Mouse (Mus musculus): Measurements from ENCODE around the gene Hace1. TPM values are rescaled to one million over a fixed set of nuclear protein-coding genes. Genes with fewer than 3 reads are reported as not detected.

Gene Hace1
- polyA plus RNA-seq, 1 experiment from 2014 or later: 17.2 TPM

- H3K27ac ChIP-seq (ENCODE audit: low read depth, low read length): no peak overlapping the region
- H3K4me3 ChIP-seq (ENCODE audit: low read depth, low read length): no peak overlapping the region
- ATAC-seq (no peak), DNase-seq (ENCODE audit: low spot score) (no peak)
- no peaks in the 10 kb centered on the region for H3K9me3 ChIP-seq (replicated peaks; ENCODE audit: control insufficient read depth, low read length)
- peaks cover 13% of the 10 kb centered on the region; the same call in 1 of the 2 replicates for H3K36me3 ChIP-seq (ENCODE audit: control insufficient read depth, insufficient read depth, low read length)
- H3K27me3 ChIP-seq (replicated peaks; ENCODE audit: control insufficient read depth, insufficient read depth, low read length): no peaks in the 10 kb centered on the region
- no peak overlapping the region for H3K9ac ChIP-seq (ENCODE audit: low read length)
- WGBS: 85% methylated on average over 1 of the region's 1 CpGs
- H3K4me1 ChIP-seq (ENCODE audit: control insufficient read depth, insufficient read depth, low read length): no peaks in the 10 kb centered on the region
- H3K4me2 ChIP-seq (ENCODE audit: low read length): no peak overlapping the region
Measured at GRCm38 (mm10) chr10:45610727-45611126, 33.1 kb downstream of the Hace1 start.

- no peak overlapping the region for H3K4me2 ChIP-seq (ENCODE audit: low read length)
- over 99% methylated on average over 5 of the region's 5 CpGs for WGBS
- H3K27me3 ChIP-seq (replicated peaks; ENCODE audit: control insufficient read depth, insufficient read depth, low read length): no peaks in the 10 kb centered on the region
- no peak overlapping the region for H3K9ac ChIP-seq (ENCODE audit: low read length)
- H3K9me3 ChIP-seq (replicated peaks; ENCODE audit: control insufficient read depth, low read length): no peaks in the 10 kb centered on the region
- ATAC-seq: no peak
- H3K4me1 ChIP-seq (ENCODE audit: control insufficient read depth, insufficient read depth, low read length): no peaks in the 10 kb centered on the region
- H3K36me3 ChIP-seq (ENCODE audit: control insufficient read depth, insufficient read depth, low read length): 0 out of 2 replicates have a peak, but pooled peaks cover 7% of the 10 kb centered on the region
- no peak for DNase-seq (ENCODE audit: low spot score)
- no peak overlapping the region for H3K4me3 ChIP-seq (ENCODE audit: low read depth, low read length)
- no peak overlapping the region for H3K27ac ChIP-seq (ENCODE audit: low read depth, low read length)
Measured at GRCm38 (mm10) chr10:45616012-45616411, 38.4 kb downstream of the Hace1 start.

- Histone ChIP-seq H3K9ac (ENCODE audit: low read length) (no peak overlapping the region), H3K27ac (ENCODE audit: low read depth, low read length) (no peak overlapping the region), H3K27me3 (replicated peaks; ENCODE audit: control insufficient read depth, insufficient read depth, low read length) (no peaks in the 10 kb centered on the region), H3K4me2 (ENCODE audit: low read length) (no peak overlapping the region), H3K4me3 (ENCODE audit: low read depth, low read length) (no peak overlapping the region), H3K9me3 (replicated peaks; ENCODE audit: control insufficient read depth, low read length) (no peaks in the 10 kb centered on the region), H3K36me3 (ENCODE audit: control insufficient read depth, insufficient read depth, low read length) (0 out of 2 replicates have a peak, but pooled peaks cover 4% of the 10 kb centered on the region), H3K4me1 (ENCODE audit: control insufficient read depth, insufficient read depth, low read length) (no peaks in the 10 kb centered on the region)
- ATAC-seq (no peak), DNase-seq (ENCODE audit: low spot score) (no peak)
- 86% methylated on average over 3 of the region's 3 CpGs for WGBS
Measured at GRCm38 (mm10) chr10:45619039-45619438, 41.4 kb downstream of the Hace1 start.

GRCm38 (mm10) chr10:45631995-45632394 is 54.4 kb downstream of the Hace1 start:
- no peaks in the 10 kb centered on the region for H3K27me3 ChIP-seq (replicated peaks; ENCODE audit: control insufficient read depth, insufficient read depth, low read length)
- H3K9me3 ChIP-seq (replicated peaks; ENCODE audit: control insufficient read depth, low read length): no peaks in the 10 kb centered on the region
- ATAC-seq (no peak), DNase-seq (ENCODE audit: low spot score) (no peak)
- no peak overlapping the region for H3K27ac ChIP-seq (ENCODE audit: low read depth, low read length)
- no peak overlapping the region for H3K9ac ChIP-seq (ENCODE audit: low read length)
- no peak overlapping the region for H3K4me3 ChIP-seq (ENCODE audit: low read depth, low read length)
- H3K36me3 ChIP-seq (ENCODE audit: control insufficient read depth, insufficient read depth, low read length): no peaks in the 10 kb centered on the region
- no peaks in the 10 kb centered on the region for H3K4me1 ChIP-seq (ENCODE audit: control insufficient read depth, insufficient read depth, low read length)
- H3K4me2 ChIP-seq (ENCODE audit: low read length): no peak overlapping the region
- WGBS: 93% methylated on average over 3 of the region's 3 CpGs

GRCm38 (mm10) chr10:45632641-45633040 is 55.0 kb downstream of the Hace1 start:
- Histone ChIP-seq H3K4me1 (ENCODE audit: control insufficient read depth, insufficient read depth, low read length) (no peaks in the 10 kb centered on the region), H3K27ac (ENCODE audit: low read depth, low read length) (no peak overlapping the region), H3K9me3 (replicated peaks; ENCODE audit: control insufficient read depth, low read length) (no peaks in the 10 kb centered on the region), H3K27me3 (replicated peaks; ENCODE audit: control insufficient read depth, insufficient read depth, low read length) (no peaks in the 10 kb centered on the region), H3K9ac (ENCODE audit: low read length) (no peak overlapping the region), H3K4me2 (ENCODE audit: low read length) (no peak overlapping the region), H3K4me3 (ENCODE audit: low read depth, low read length) (no peak overlapping the region), H3K36me3 (ENCODE audit: control insufficient read depth, insufficient read depth, low read length) (no peaks in the 10 kb centered on the region)
- ATAC-seq (no peak), DNase-seq (ENCODE audit: low spot score) (no peak)
- 94% methylated on average over 10 of the region's 10 CpGs for WGBS

- WGBS: 88% methylated on average over 3 of the region's 3 CpGs
Measured at GRCm38 (mm10) chr10:45635201-45635600, 57.6 kb downstream of the Hace1 start.

GRCm38 (mm10) chr10:45639762-45640161 is 62.1 kb downstream of the Hace1 start:
- Histone ChIP-seq H3K27ac (ENCODE audit: low read depth, low read length) (no peak overlapping the region), H3K9ac (ENCODE audit: low read length) (no peak overlapping the region), H3K27me3 (replicated peaks; ENCODE audit: control insufficient read depth, insufficient read depth, low read length) (no peaks in the 10 kb centered on the region), H3K36me3 (ENCODE audit: control insufficient read depth, insufficient read depth, low read length) (no peaks in the 10 kb centered on the region), H3K4me3 (ENCODE audit: low read depth, low read length) (no peak overlapping the region), H3K9me3 (replicated peaks; ENCODE audit: control insufficient read depth, low read length) (no peaks in the 10 kb centered on the region), H3K4me2 (ENCODE audit: low read length) (no peak overlapping the region), H3K4me1 (ENCODE audit: control insufficient read depth, insufficient read depth, low read length) (no peaks in the 10 kb centered on the region)
- no peak for DNase-seq (ENCODE audit: low spot score)
- no peak for ATAC-seq

More at GRCm38 (mm10) chr10:45635201-45635600, 57.6 kb downstream of the Hace1 start:
- Histone ChIP-seq H3K27me3 (replicated peaks; ENCODE audit: control insufficient read depth, insufficient read depth, low read length) (no peaks in the 10 kb centered on the region), H3K4me3 (ENCODE audit: low read depth, low read length) (no peak overlapping the region), H3K9me3 (replicated peaks; ENCODE audit: control insufficient read depth, low read length) (no peaks in the 10 kb centered on the region), H3K27ac (ENCODE audit: low read depth, low read length) (no peak overlapping the region), H3K36me3 (ENCODE audit: control insufficient read depth, insufficient read depth, low read length) (no peaks in the 10 kb centered on the region), H3K4me2 (ENCODE audit: low read length) (no peak overlapping the region), H3K4me1 (ENCODE audit: control insufficient read depth, insufficient read depth, low read length) (no peaks in the 10 kb centered on the region), H3K9ac (ENCODE audit: low read length) (no peak overlapping the region)
- no peak for DNase-seq (ENCODE audit: low spot score)
- ATAC-seq: no peak

- H3K4me2 ChIP-seq (ENCODE audit: low read length): no peak overlapping the region
- H3K9ac ChIP-seq (ENCODE audit: low read length): no peak overlapping the region
- WGBS: 90% methylated on average over 2 of the region's 2 CpGs
- H3K27ac ChIP-seq (ENCODE audit: low read depth, low read length): no peak overlapping the region
- DNase-seq (ENCODE audit: low spot score) (no peak), ATAC-seq (no peak)
- H3K27me3 ChIP-seq (replicated peaks; ENCODE audit: control insufficient read depth, insufficient read depth, low read length): no peaks in the 10 kb centered on the region
- H3K4me1 ChIP-seq (ENCODE audit: control insufficient read depth, insufficient read depth, low read length): no peaks in the 10 kb centered on the region
- no peaks in the 10 kb centered on the region for H3K9me3 ChIP-seq (replicated peaks; ENCODE audit: control insufficient read depth, low read length)
- H3K4me3 ChIP-seq (ENCODE audit: low read depth, low read length): no peak overlapping the region
- peaks cover 8% of the 10 kb centered on the region; the same call in 1 of the 2 replicates for H3K36me3 ChIP-seq (ENCODE audit: control insufficient read depth, insufficient read depth, low read length)
Measured at GRCm38 (mm10) chr10:45654026-45654425, 76.4 kb downstream of the Hace1 start.

- DNase-seq (ENCODE audit: low spot score): no peak
- no peak overlapping the region for H3K4me3 ChIP-seq (ENCODE audit: low read depth, low read length)
- H3K4me1 ChIP-seq (ENCODE audit: control insufficient read depth, insufficient read depth, low read length): no peaks in the 10 kb centered on the region
- no peak overlapping the region for H3K27ac ChIP-seq (ENCODE audit: low read depth, low read length)
- no peak for ATAC-seq
- no peaks in the 10 kb centered on the region for H3K36me3 ChIP-seq (ENCODE audit: control insufficient read depth, insufficient read depth, low read length)
- no peak overlapping the region for H3K9ac ChIP-seq (ENCODE audit: low read length)
- 0 out of 2 replicates have a peak, but pooled peaks cover 4% of the 10 kb centered on the region for H3K9me3 ChIP-seq (replicated peaks; ENCODE audit: control insufficient read depth, low read length)
- no peaks in the 10 kb centered on the region for H3K27me3 ChIP-seq (replicated peaks; ENCODE audit: control insufficient read depth, insufficient read depth, low read length)
- H3K4me2 ChIP-seq (ENCODE audit: low read length): no peak overlapping the region
- 88% methylated on average over 9 of the region's 9 CpGs for WGBS
Measured at GRCm38 (mm10) chr10:45662015-45662414, 84.4 kb downstream of the Hace1 start.
